Mouse (Mus musculus) heart, embryonic 10.5 days (tissue): Measurements from ENCODE around the gene Nup54. TPM values are rescaled to one million over a fixed set of nuclear protein-coding genes. Genes with fewer than 3 reads are reported as not detected.
A peak's percentile ranks its signal among the peaks of the same experiment; 100 is the strongest.

Experiments used
- DNase-seq: peaks from one replicate; pipeline ENCODE4 v3.0.0-alpha.2; 2017; ENCODE audit warnings: low spot score
- H3K27ac ChIP-seq: fragments of 300-500 bp; sonication (generic); 2 replicates; pipeline ENCODE4 v1.5.1; 2016; ENCODE audit warnings: mild to moderate bottlenecking
- H3K27me3 ChIP-seq: fragments of 300-500 bp; sonication (generic); 2 replicates; pipeline ENCODE4 v1.6.1; 2016; ENCODE audit warnings: mild to moderate bottlenecking; ENCODE audit not compliant: poor library complexity, insufficient read depth, severe bottlenecking
- H3K36me3 ChIP-seq: fragments of 300-500 bp; sonication (generic); 2 replicates; pipeline ENCODE4 v1.6.1; 2016; ENCODE audit warnings: mild to moderate bottlenecking, moderate library complexity
- H3K4me1 ChIP-seq: fragments of 300-500 bp; sonication (generic); 2 replicates; pipeline ENCODE4 v1.6.1; 2016; ENCODE audit warnings: mild to moderate bottlenecking
- H3K4me3 ChIP-seq: fragments of 300-500 bp; sonication (generic); 2 replicates; pipeline ENCODE4 v1.5.1; 2016; ENCODE audit warnings: mild to moderate bottlenecking, moderate library complexity
- H3K9me3 ChIP-seq: fragments of 300-500 bp; sonication (generic); 2 replicates; pipeline ENCODE4 v1.6.1; 2016; ENCODE audit warnings: mild to moderate bottlenecking, moderate library complexity
- WGBS: fragments of 180-500 bp; shearing (Covaris S2); methylation state at CpG from one replicate; pipeline ENCODE4 v1.1.7; 2016; 5-methylcytosine and 5-hydroxymethylcytosine counted together
- polyA plus RNA-seq: library from polyadenylated mRNA; unstranded; fragments of >200 nt; fragmentation: Nextera tagmentation; extraction: Ambion mirVana; gene quantifications from 2 replicates; pipeline ENCODE4 v1.2.1, GENCODE M21; 2016

Nup54 gene
- polyA plus RNA-seq, 1 experiment from 2014 or later: 60.8 TPM

GRCm38 (mm10) chr5:92445016-92445415 lies 10.0 kb upstream of the Nup54 start:
- Histone ChIP-seq H3K27me3 (no peaks in the 10 kb centered on the region), H3K9me3 (no peaks in the 10 kb centered on the region), H3K27ac (0 out of 2 replicates have a peak overlapping the region, but pooled peaks have one; percentile 10), H3K36me3 (peaks cover 44% of the 10 kb centered on the region), H3K4me1 (peaks cover 42% of the 10 kb centered on the region), H3K4me3 (no peak overlapping the region)
- peak; percentile 67 for DNase-seq
- WGBS: 71% methylated on average over 2 of the region's 2 CpGs

GRCm38 (mm10) chr5:92442914-92443313 lies 7.9 kb upstream of the Nup54 start:
- Histone ChIP-seq H3K9me3 (no peaks in the 10 kb centered on the region), H3K4me3 (no peak overlapping the region), H3K36me3 (peaks cover 32% of the 10 kb centered on the region), H3K27ac (peak overlapping the region; percentile 70), H3K27me3 (no peaks in the 10 kb centered on the region), H3K4me1 (peaks cover 24% of the 10 kb centered on the region)
- no peak for DNase-seq
- WGBS: 19% methylated on average over 7 of the region's 7 CpGs

- WGBS: 53% methylated on average over 5 of the region's 5 CpGs
- Histone ChIP-seq H3K9me3 (no peaks in the 10 kb centered on the region), H3K4me1 (peaks cover 21% of the 10 kb centered on the region), H3K36me3 (peaks cover 17% of the 10 kb centered on the region), H3K27me3 (no peaks in the 10 kb centered on the region), H3K4me3 (0 out of 2 replicates have a peak overlapping the region, but pooled peaks have one; percentile 12), H3K27ac (peak overlapping the region; percentile 64)
- DNase-seq: no peak
Measured at GRCm38 (mm10) chr5:92441494-92441893, 6.5 kb upstream of the Nup54 start.

- no peaks in the 10 kb centered on the region for H3K27me3 ChIP-seq
- no peak for DNase-seq
- no peak overlapping the region for H3K27ac ChIP-seq
- H3K9me3 ChIP-seq: no peaks in the 10 kb centered on the region
- WGBS: 78% methylated on average over 8 of the region's 8 CpGs
- no peak overlapping the region for H3K4me3 ChIP-seq
- no peaks in the 10 kb centered on the region for H3K36me3 ChIP-seq
- H3K4me1 ChIP-seq: peaks cover 24% of the 10 kb centered on the region
Measured at GRCm38 (mm10) chr5:92438540-92438939, 3.5 kb upstream of the Nup54 start.

- Histone ChIP-seq H3K4me3 (peak overlapping the region; percentile 98), H3K36me3 (peaks cover 7% of the 10 kb centered on the region), H3K4me1 (peaks cover 11% of the 10 kb centered on the region; the same call in 1 of the 2 replicates), H3K27ac (peak overlapping the region; percentile 99), H3K9me3 (no peaks in the 10 kb centered on the region), H3K27me3 (no peaks in the 10 kb centered on the region)
- DNase-seq: peak; percentile 82
- WGBS: under 1% methylated on average over 39 of the region's 39 CpGs
Measured at GRCm38 (mm10) chr5:92434571-92434985, 441 bp downstream of the Nup54 start.

GRCm38 (mm10) chr5:92434070-92434469 lies 949 bp downstream of the Nup54 start:
- DNase-seq: no peak
- Histone ChIP-seq H3K4me1 (peaks cover 11% of the 10 kb centered on the region; the same call in 1 of the 2 replicates), H3K4me3 (peak overlapping the region; percentile 98), H3K9me3 (no peaks in the 10 kb centered on the region), H3K27me3 (no peaks in the 10 kb centered on the region), H3K36me3 (peaks cover 10% of the 10 kb centered on the region), H3K27ac (peak overlapping the region; percentile 99)
- WGBS: 1% methylated on average over 12 of the region's 12 CpGs

GRCm38 (mm10) chr5:92431611-92432010 lies 3.4 kb downstream of the Nup54 start:
- 92% methylated on average over 7 of the region's 7 CpGs for WGBS
- Histone ChIP-seq H3K9me3 (no peaks in the 10 kb centered on the region), H3K27me3 (no peaks in the 10 kb centered on the region), H3K27ac (no peak overlapping the region), H3K4me1 (peaks cover 11% of the 10 kb centered on the region; the same call in 1 of the 2 replicates), H3K36me3 (peaks cover 35% of the 10 kb centered on the region), H3K4me3 (no peak overlapping the region)
- no peak for DNase-seq

- DNase-seq: no peak
- Histone ChIP-seq H3K4me1 (peaks cover 11% of the 10 kb centered on the region; the same call in 1 of the 2 replicates), H3K27me3 (no peaks in the 10 kb centered on the region), H3K27ac (no peak overlapping the region), H3K4me3 (no peak overlapping the region), H3K36me3 (peaks cover 44% of the 10 kb centered on the region), H3K9me3 (no peaks in the 10 kb centered on the region)
- 90% methylated on average over 5 of the region's 5 CpGs for WGBS
Measured at GRCm38 (mm10) chr5:92430723-92431122, 4.3 kb downstream of the Nup54 start.

- no peak overlapping the region for H3K4me3 ChIP-seq
- no peak overlapping the region for H3K27ac ChIP-seq
- H3K36me3 ChIP-seq: peaks cover 98% of the 10 kb centered on the region
- WGBS: 95% methylated on average over 11 of the region's 11 CpGs
- H3K4me1 ChIP-seq: no peaks in the 10 kb centered on the region
- no peaks in the 10 kb centered on the region for H3K27me3 ChIP-seq
- H3K9me3 ChIP-seq: no peaks in the 10 kb centered on the region
- DNase-seq: peak; percentile 66
Measured at GRCm38 (mm10) chr5:92424126-92424525, 10.9 kb downstream of the Nup54 start.

GRCm38 (mm10) chr5:92413982-92414375 lies 21.0 kb downstream of the Nup54 start:
- Histone ChIP-seq H3K36me3 (peaks cover 49% of the 10 kb centered on the region), H3K4me3 (no peak overlapping the region), H3K4me1 (peaks cover 4% of the 10 kb centered on the region; the same call in 1 of the 2 replicates), H3K9me3 (no peaks in the 10 kb centered on the region), H3K27ac (no peak overlapping the region), H3K27me3 (no peaks in the 10 kb centered on the region)
- 82% methylated on average over 8 of the region's 8 CpGs for WGBS
- DNase-seq: peak; percentile 65

- Histone ChIP-seq H3K4me1 (peaks cover 4% of the 10 kb centered on the region; the same call in 1 of the 2 replicates), H3K27me3 (no peaks in the 10 kb centered on the region), H3K9me3 (no peaks in the 10 kb centered on the region), H3K27ac (no peak overlapping the region), H3K36me3 (peaks cover 44% of the 10 kb centered on the region), H3K4me3 (no peak overlapping the region)
- WGBS: 82% methylated on average over 11 of the region's 11 CpGs
- DNase-seq: peak; percentile 67
Measured at GRCm38 (mm10) chr5:92413271-92413981, 21.6 kb downstream of the Nup54 start.

- Histone ChIP-seq H3K27ac (no peak overlapping the region), H3K36me3 (peaks cover 27% of the 10 kb centered on the region), H3K9me3 (no peaks in the 10 kb centered on the region), H3K4me1 (peaks cover 4% of the 10 kb centered on the region; the same call in 1 of the 2 replicates), H3K27me3 (no peaks in the 10 kb centered on the region), H3K4me3 (no peak overlapping the region)
- DNase-seq: peak; percentile 36
- WGBS: 59% methylated on average over 7 of the region's 7 CpGs
Measured at GRCm38 (mm10) chr5:92411461-92412140, 23.4 kb downstream of the Nup54 start.

GRCm38 (mm10) chr5:92410486-92410885 lies 24.5 kb downstream of the Nup54 start:
- no peaks in the 10 kb centered on the region for H3K27me3 ChIP-seq
- DNase-seq: peak; percentile 67
- no peaks in the 10 kb centered on the region for H3K9me3 ChIP-seq
- 85% methylated on average over 5 of the region's 5 CpGs for WGBS
- H3K4me1 ChIP-seq: peaks cover 4% of the 10 kb centered on the region; the same call in 1 of the 2 replicates
- no peak overlapping the region for H3K27ac ChIP-seq
- H3K4me3 ChIP-seq: no peak overlapping the region
- peaks cover 18% of the 10 kb centered on the region for H3K36me3 ChIP-seq
